Mouse (Mus musculus) limb, embryonic 14.5 days (tissue): ENCODE results near the gene Meaf6. TPM values are rescaled to one million over a fixed set of nuclear protein-coding genes. Genes with fewer than 3 reads are reported as not detected.

Experiments used
- ATAC-seq: fragments of 200-750 bp; cut with Nextera tagmentation; 2 replicates; pipeline ENCODE4 v1.8.0; 2017; ENCODE audit warnings: low read depth, moderate number of reproducible peaks, moderate TSS enrichment; ENCODE audit not compliant: low FRiP score
- DNase-seq: peaks from one replicate; pipeline ENCODE4 v3.0.0-alpha.2; 2015; ENCODE audit warnings: low spot score
- H3K27ac ChIP-seq: fragments of 300-500 bp; sonication (generic); replicated peaks from 2 replicates; pipeline ENCODE4 v1.5.1; 2014; ENCODE audit warnings: low read depth, mild to moderate bottlenecking, low read length, moderate library complexity, mixed read lengths
- H3K27me3 ChIP-seq: fragments of 300-500 bp; sonication (generic); 2 replicates; pipeline ENCODE4 v1.6.1; 2014; ENCODE audit warnings: low read length, mixed read lengths; ENCODE audit not compliant: control insufficient read depth, insufficient read depth
- H3K36me3 ChIP-seq: fragments of 300-500 bp; sonication (generic); 2 replicates; pipeline ENCODE4 v1.6.1; 2014; ENCODE audit warnings: mild to moderate bottlenecking, low read length, moderate library complexity, mixed read lengths; ENCODE audit not compliant: control insufficient read depth, insufficient read depth
- H3K4me1 ChIP-seq: fragments of 300-500 bp; sonication (generic); 2 replicates; pipeline ENCODE4 v1.6.1; 2014; ENCODE audit warnings: antibody characterized with exemption, low read length, mixed read lengths; ENCODE audit not compliant: control insufficient read depth, insufficient read depth
- H3K4me2 ChIP-seq: fragments of 300-500 bp; sonication (generic); replicated peaks from 2 replicates; pipeline ENCODE4 v1.6.1; 2014; ENCODE audit warnings: low read depth, mild to moderate bottlenecking, low read length, moderate library complexity; ENCODE audit not compliant: severe bottlenecking
- H3K4me3 ChIP-seq: fragments of 300-500 bp; sonication (generic); replicated peaks from 2 replicates; pipeline ENCODE4 v1.5.1; 2014; ENCODE audit warnings: low read length
- H3K9ac ChIP-seq: fragments of 300-500 bp; sonication (generic); 2 replicates; pipeline ENCODE4 v1.6.1; 2014; ENCODE audit warnings: mild to moderate bottlenecking, low read depth, low read length, moderate library complexity; ENCODE audit not compliant: severe bottlenecking
- H3K9me3 ChIP-seq: fragments of 300-500 bp; sonication (generic); 2 replicates; pipeline ENCODE4 v1.6.1; 2016; ENCODE audit warnings: low read length; ENCODE audit not compliant: control insufficient read depth
- POLR2A ChIP-seq: fragments of 200-500 bp; IDR thresholded peaks from 2 replicates; pipeline ENCODE4 v1.8.0; 2012; ENCODE audit warnings: inconsistent platforms, mild to moderate bottlenecking, moderate library complexity, borderline replicate concordance; ENCODE audit not compliant: insufficient read depth, insufficient read length; ENCODE audit errors: extremely low read depth
- WGBS: fragments of 180-500 bp; shearing (Covaris S2); extraction: QIAGEN DNeasy Blood & Tissue Kit; methylation state at CpG from one replicate; pipeline ENCODE4 v1.1.7; 2014; 5-methylcytosine and 5-hydroxymethylcytosine counted together
- polyA plus RNA-seq, 2 experiments: library from polyadenylated mRNA; depleted of rRNA in 1 of 2; stranded (reverse) in 1 of 2; unstranded in 1 of 2; fragments of >200 nt; fragmentation: Nextera tagmentation in 1 of 2; extraction: Ambion mirVana in 1 of 2; gene quantifications; 2 replicates each; pipeline versions ENCODE4 v1.2.1 to v1.2.3; 2012 to 2014

Meaf6 gene
- polyA plus RNA-seq, 2 experiments = 60.1 to 74.5 TPM

GRCm38 (mm10) chr4:125153659-125154241 lies 68.8 kb downstream of the Meaf6 start:
- Histone ChIP-seq H3K9ac (no peak overlapping the region), H3K27me3 (no peaks in the 10 kb centered on the region), H3K36me3 (no peaks in the 10 kb centered on the region), H3K4me1 (peaks cover 9% of the 10 kb centered on the region; the same call in 1 of the 2 replicates), H3K4me3 (no peak overlapping the region), H3K27ac (no peak overlapping the region), H3K4me2 (no peak overlapping the region), H3K9me3 (no peaks in the 10 kb centered on the region)
- no peak for TF ChIP-seq POLR2A
- WGBS = 65% methylated on average over 4 of the region's 4 CpGs
- DNase-seq (no peak), ATAC-seq (no peak)

GRCm38 (mm10) chr4:125155646-125156045 lies 70.7 kb downstream of the Meaf6 start:
- Histone ChIP-seq H3K9me3 (no peaks in the 10 kb centered on the region), H3K4me2 (no peak overlapping the region), H3K27me3 (no peaks in the 10 kb centered on the region), H3K9ac (no peak overlapping the region), H3K27ac (no peak overlapping the region), H3K4me3 (no peak overlapping the region), H3K4me1 (no peaks in the 10 kb centered on the region), H3K36me3 (no peaks in the 10 kb centered on the region)
- DNase-seq (no peak), ATAC-seq (no peak)
- no peak for TF ChIP-seq POLR2A
- 86% methylated on average over 5 of the region's 5 CpGs for WGBS

- no peaks in the 10 kb centered on the region for H3K4me1 ChIP-seq
- H3K4me3 ChIP-seq = no peak overlapping the region
- ATAC-seq (no peak), DNase-seq (no peak)
- no peaks in the 10 kb centered on the region for H3K36me3 ChIP-seq
- no peaks in the 10 kb centered on the region for H3K27me3 ChIP-seq
- WGBS = 48% methylated on average over 3 of the region's 3 CpGs
- H3K4me2 ChIP-seq = no peak overlapping the region
- no peak overlapping the region for H3K9ac ChIP-seq
- H3K27ac ChIP-seq = no peak overlapping the region
- no peak for TF ChIP-seq POLR2A
- no peaks in the 10 kb centered on the region for H3K9me3 ChIP-seq
Measured at GRCm38 (mm10) chr4:125157322-125157721, 72.4 kb downstream of the Meaf6 start.

- whole genome bisulfite sequencing = 74% methylated on average over 2 of the region's 2 CpGs
- no peak for DNase-seq
- Histone ChIP-seq H3K27me3 (no peaks in the 10 kb centered on the region), H3K4me3 (no peak overlapping the region), H3K4me2 (no peak overlapping the region), H3K9me3 (no peaks in the 10 kb centered on the region), H3K36me3 (no peaks in the 10 kb centered on the region), H3K4me1 (no peaks in the 10 kb centered on the region), H3K9ac (no peak overlapping the region), H3K27ac (no peak overlapping the region)
- TF ChIP-seq POLR2A = no peak
- ATAC-seq = no peak
Measured at GRCm38 (mm10) chr4:125158081-125158480, 73.1 kb downstream of the Meaf6 start.

- Histone ChIP-seq H3K9ac (no peak overlapping the region), H3K27ac (no peak overlapping the region), H3K4me1 (no peaks in the 10 kb centered on the region), H3K9me3 (no peaks in the 10 kb centered on the region), H3K36me3 (no peaks in the 10 kb centered on the region), H3K4me3 (no peak overlapping the region), H3K27me3 (no peaks in the 10 kb centered on the region), H3K4me2 (no peak overlapping the region)
- DNase-seq (peak; percentile 15), ATAC-seq (no peak)
- TF ChIP-seq POLR2A = no peak
- WGBS = 56% methylated on average over 20 of the region's 20 CpGs
Measured at GRCm38 (mm10) chr4:125158581-125159317, 73.8 kb downstream of the Meaf6 start.
